Mouse (Mus musculus): ENCODE measurements around the gene Prkce. TPM values are rescaled to one million over a fixed set of nuclear protein-coding genes. Genes with fewer than 3 reads are reported as not detected.

Prkce gene
- polyA plus RNA-seq (2017; shearing (Covaris generic)), result 1.4 TPM

DNA sequence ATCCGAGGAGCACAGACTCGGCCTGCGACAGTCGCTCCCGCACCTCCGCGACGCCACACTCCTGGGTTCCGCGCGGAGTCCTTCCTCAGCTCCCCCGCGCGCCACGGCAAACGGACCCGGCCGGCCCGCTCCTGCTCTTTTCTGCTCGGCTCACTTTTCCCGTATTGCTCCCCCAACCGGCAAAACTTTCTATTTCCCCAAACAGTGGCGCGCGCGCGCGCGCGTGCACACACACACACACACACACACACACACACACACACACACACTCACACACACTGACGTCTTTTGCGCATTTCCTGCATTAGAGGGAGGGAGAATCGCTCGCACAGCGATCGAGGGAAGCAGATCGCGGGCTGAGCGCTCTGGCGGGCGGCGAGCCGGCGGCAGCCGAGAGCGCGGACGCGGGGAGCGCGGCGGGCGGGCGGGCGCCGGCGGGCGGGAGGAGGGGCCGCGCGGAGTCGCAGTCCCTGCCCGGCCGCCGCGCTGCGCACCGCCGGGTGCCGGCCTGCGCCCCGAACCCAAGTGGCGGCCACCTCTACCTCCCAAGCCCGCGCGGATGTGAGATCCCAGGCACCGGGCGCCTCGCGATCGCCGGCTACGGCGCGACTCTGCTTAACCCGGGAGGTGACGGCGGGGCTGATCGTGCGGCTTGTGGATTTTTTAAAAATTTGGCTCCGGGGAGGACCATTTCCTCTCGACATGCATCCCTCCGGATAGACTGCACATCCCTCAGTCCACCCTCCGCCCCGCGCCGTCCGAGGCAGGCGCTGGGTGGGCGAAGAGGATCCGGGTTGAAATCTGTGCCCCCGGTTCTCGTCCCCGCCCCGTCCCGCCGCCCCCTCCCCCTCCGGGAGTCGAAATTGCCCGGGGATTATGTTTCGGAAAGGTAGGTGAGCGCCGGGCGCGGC lies at the start of gene Prkce:
Prkce (plus strand) TSS at position 466 of the 911 bp plus-strand sequence.

DNA sequence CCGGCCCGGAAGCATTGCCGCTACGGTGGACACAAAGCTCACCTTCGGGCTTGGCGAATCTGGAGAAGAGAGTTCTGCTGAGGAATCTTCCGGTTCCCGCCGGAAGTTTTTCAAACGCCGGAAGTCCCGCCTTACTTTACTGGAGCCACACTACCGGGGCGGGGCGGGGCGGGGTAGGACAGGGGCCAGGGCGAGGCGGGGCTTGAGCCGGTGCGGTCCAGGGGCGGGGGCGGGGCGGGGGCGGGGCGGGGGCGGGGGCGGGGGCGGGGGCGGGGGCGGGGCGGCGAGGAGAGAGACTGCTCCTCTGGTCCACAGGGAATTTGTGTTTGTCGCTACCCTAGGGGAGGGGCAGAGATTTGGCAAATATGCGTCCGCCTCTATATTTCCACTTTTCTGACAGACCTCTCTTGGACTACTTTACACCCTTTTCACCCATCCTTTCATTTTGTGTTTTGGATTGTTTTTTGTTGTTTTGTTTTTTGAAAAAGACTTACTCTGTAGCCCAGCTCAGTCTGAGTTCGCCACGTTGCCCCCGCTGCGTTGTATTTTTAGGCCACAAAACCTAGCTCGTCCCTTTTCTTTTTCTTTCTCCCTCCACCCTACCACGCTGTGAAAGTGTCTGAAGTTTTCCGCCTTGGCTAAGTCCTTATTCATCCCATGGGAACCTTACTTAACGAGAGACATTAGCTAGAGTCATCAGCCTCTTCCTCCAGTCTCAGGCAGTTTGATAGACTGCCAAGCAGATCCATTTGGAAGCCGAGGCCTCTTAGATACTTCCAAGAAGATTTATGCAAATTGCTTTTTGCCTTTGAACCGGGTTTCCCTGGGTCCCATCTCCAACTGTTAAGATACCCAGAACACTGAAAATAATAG lies 22.3 kb upstream of the Prkce start, which contains the start of gene Srbd1:
Srbd1 (minus strand) TSS at position 97 of the 873 bp plus-strand sequence.

DNA sequence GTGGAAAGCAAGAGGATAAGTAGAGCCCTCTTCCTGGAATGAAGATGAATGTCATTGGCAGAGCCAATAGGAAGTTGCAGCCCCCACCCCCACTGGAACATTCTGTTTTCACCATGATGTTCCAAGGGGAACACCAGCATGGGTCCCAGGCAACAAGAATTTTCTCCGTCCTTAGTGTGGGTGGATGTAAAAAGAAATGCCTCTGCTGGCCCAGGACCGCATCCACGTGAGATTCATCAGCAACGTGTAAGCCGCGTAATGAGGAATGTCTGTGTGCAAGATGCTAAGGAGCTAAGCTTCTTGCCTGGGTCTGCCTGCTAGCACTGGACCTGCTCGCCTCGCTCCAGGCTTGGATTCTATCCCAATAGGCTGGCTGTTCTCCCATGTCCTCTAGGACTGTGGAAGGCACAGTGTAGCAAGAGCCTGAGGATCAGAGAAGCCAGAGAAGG lies 337.6 kb downstream of the Prkce start, which contains the start of gene Gm10309:
Gm10309 (minus strand) TSS at position 50 of the 449 bp plus-strand sequence.

Other genes starting within 250 kb of the Prkce start
- 19.1 TPM for gene Srbd1, start 22.6 kb upstream of the Prkce start, polyA plus RNA-seq (2017; shearing (Covaris generic))